Mouse (Mus musculus) c-Kit-positive CD71-positive TER-119-positive erythroid progenitor cells, embryonic 14.5 days (primary cell): ENCODE measurements around the gene Fbxl3.

Source experiments
- DNase-seq: peaks from one replicate; pipeline ENCODE4 v3.0.0-alpha.2; 2013; ENCODE audit warnings: low spot score

Gene Fbxl3

DNA sequence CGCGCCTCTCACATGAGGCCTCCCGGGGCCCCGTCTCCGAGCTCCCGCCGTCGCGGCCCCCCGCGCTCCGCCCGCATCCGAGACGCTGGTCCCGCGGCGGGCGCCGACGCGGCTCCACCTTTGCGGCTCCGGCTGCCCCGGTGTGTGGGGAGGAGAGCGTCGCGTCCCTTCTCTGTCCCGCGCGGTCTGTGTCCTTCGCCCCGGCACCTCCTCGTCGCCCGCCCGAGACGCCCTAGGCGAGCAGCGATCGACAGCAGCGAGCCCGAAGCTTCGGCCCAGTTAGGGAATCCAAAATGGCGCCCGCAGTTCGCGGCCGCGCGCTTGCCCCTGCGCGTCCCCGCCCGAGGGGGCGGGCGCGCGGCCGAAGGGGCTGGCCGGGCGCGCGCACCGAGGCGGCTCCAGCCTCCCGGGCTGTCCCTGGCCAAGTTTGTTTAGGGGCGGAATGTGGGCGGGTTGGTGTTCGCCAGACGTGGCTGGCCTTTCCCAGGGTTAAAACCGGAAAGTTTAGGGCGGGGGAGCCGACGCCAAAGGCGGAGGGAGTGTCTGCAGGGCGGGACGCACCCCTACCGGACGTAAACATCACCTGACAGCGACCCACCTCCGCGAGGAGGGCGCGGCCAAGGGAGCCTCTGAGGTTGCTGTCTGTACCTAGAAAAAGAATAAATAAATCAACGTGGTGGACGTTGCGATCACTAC, at the start of gene Fbxl3:
Gene Fbxl3 (minus strand): TSS at position 329 of the 696 bp plus-strand sequence.
- DNase-seq = peak; percentile 76

DNA sequence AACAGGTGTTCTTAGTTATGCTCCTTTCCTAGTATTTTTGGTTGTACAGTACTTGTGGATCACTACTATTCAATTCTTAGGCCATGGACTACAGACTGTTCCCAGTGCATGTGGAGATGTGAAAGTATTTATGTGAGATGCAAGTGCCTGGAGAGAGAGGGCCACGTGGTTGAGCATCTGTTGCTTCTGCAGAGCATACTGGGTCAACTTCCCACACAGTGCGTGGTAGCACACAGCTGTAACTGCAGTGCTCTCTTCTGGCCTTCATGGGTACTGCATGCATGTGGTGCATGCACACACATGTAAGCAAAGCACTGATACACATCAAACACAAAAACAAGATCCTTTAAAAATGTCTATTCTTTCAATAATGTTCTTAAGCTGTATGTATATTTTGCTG, 32.6 kb upstream of the Fbxl3 start:
- DNase-seq = peak; percentile 45

GRCm38 (mm10) chr14:103125756-103126155, 26.4 kb upstream of the Fbxl3 start:
- no peak for DNase-seq

DNA sequence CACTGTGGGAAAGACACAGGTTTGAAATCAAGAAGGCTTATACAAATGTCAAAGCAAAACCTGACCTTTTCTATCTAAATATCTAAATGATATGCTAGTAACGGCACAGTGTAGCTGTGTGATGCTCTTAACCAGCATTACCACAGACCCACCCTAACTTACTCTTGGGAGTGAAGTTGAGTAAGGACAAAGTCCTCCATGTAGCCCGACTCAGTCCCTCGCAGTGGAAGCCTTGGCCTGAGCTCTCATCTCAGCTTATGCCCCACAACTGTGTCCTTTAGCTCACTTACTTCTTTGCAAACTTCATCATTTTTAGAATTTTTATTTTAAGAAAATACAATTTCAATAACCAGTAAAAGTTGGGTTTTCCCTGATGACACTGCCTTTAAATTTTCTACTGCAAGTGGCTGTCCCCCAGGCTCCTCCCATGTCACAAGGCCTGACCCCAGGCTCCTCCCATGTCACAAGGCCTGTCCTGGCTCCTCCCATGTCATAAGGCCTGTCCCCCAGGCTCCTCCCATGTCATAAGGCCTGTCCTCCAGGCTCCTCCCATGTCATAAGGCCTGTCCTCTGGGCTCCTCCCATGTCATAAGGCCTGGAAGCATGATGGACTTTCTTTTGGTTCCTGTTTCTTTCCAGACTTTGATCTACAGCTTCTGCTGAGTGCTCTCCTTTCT, 15.8 kb upstream of the Fbxl3 start:
- DNase-seq = peak; percentile 23

GRCm38 (mm10) chr14:103112606-103113363, 13.4 kb upstream of the Fbxl3 start:
- no peak for DNase-seq

GRCm38 (mm10) chr14:103109971-103110370, 10.6 kb upstream of the Fbxl3 start:
- DNase-seq = no peak

GRCm38 (mm10) chr14:103106301-103106700, 6.9 kb upstream of the Fbxl3 start:
- DNase-seq = no peak

DNA sequence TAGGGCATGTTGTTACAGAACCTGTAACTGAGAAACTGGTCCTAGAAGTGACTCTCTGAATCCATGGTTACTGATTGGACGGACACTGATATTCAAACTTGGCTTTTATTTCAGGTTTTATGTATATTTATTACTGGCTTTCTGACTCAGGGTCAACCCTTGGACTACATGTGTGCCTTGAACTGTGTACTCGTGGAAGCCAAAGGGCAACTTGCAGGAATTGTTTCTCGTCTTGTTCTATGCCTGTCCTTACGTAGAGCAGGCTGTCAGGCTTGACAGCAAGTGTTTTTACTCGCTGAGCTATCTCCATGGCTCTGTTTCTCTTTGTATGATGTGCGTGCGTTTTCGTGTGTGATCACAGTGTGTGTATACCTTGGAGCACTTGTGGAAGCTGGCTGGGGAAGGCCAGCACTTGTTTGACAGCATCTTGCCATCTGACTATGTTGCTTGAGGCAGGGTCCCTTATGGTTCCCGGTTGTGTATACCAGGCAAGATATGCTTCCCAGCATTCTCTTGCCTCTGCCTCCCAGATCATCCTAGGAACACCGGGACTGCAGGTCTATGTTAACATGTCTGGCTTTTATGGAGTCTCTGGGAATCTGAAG, 3.5 kb upstream of the Fbxl3 start:
- no peak for DNase-seq

- no peak for DNase-seq
Measured at GRCm38 (mm10) chr14:103102246-103102645, 2.9 kb upstream of the Fbxl3 start.

- no peak for DNase-seq
Measured at GRCm38 (mm10) chr14:103101171-103101570, 1.8 kb upstream of the Fbxl3 start.

GRCm38 (mm10) chr14:103100296-103100695, 930 bp upstream of the Fbxl3 start:
- no peak for DNase-seq

DNA sequence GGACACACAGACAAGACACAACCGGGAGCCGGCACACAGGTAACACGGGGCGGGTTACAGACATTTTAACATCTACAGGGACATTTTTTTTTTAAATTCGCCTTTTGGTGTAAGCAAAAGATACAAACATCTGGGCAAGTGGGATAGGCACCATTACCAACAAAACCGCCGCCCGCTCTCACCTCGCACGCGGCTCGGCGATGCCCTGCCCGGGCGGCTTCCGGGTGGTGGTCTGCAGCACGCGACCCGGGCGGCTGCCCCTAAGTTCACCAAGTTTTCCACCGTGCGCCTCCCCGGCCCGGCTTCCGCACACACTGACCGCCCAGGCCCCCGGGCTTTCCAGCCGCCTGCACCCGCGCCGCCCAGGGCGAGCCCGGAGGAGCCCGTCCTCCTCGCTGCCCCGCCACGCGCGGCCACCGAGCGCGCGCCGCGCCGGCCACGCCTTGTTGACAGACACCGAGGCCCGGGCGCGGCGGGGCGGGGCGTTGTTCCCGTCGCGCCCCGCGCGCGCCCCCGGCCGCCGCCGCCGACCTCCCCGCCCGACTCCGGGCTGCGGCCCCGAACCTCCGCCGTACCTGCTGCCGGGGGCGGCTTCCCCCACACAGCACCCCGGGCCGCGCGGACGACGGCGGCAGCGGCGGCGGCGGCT, 655 bp downstream of the Fbxl3 start:
- peak; percentile 76 for DNase-seq

- no peak for DNase-seq
Measured at GRCm38 (mm10) chr14:103098213-103098586, 1.2 kb downstream of the Fbxl3 start.

DNA sequence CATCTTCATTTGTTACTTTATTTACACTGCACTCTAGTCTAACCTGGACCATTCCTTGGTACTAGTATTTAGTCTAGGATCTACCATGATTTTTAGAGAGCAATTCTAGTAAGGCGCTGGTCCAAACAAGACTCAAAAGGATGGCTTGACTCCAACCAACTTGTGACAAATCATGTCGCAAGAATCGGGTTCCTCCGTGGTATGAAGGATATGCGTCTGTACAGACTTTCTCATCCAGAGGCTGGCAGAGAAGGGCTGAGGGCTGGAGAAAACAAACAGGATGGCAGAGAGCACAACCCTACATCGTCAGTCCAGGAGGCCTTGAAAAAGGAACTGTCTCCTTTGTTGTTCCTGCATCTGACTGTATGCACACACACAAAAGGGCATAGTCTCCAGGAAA, 2.7 kb downstream of the Fbxl3 start:
- DNase-seq = no peak

GRCm38 (mm10) chr14:103095826-103096225, 3.5 kb downstream of the Fbxl3 start:
- DNase-seq = no peak

- no peak for DNase-seq
Measured at GRCm38 (mm10) chr14:103095036-103095435, 4.3 kb downstream of the Fbxl3 start.

DNA sequence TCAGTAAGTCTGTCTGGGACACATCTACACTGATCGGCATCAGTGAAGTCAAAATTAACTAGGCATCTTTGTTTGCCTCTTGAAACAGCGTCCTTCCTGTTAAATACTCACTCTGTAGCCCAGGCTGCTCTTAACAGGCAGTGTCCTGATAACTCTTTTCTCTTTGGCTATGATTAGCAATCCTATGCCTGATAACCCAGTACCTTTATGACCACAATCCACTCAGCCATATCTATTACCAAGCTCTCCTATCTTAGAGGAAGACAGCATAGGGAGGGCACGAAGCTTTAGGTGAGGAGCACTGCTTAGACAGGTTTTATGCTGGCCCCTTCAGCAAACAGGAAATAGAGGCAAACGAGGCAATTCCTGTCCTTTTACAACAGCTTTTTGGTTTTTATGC, 5.7 kb downstream of the Fbxl3 start:
- DNase-seq = no peak

DNA sequence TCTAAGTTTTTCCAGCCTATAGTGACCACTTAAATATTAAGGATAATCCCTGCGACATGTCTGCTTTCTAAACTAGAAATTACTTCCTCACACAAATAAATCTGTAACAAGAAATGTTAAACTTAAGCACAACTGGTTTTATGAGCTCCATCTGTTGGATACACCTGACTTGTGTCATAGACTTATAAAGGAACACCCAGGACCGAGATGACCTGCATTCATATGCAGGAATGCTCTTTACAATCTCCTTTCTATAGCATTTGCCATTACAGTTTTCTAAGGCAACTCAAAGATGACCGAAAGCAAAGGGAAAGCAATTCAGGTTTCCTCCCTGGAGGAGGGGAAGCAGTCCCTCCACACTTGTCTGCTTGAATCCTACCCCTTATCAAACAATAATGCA, 6.1 kb downstream of the Fbxl3 start:
- DNase-seq = no peak

DNA sequence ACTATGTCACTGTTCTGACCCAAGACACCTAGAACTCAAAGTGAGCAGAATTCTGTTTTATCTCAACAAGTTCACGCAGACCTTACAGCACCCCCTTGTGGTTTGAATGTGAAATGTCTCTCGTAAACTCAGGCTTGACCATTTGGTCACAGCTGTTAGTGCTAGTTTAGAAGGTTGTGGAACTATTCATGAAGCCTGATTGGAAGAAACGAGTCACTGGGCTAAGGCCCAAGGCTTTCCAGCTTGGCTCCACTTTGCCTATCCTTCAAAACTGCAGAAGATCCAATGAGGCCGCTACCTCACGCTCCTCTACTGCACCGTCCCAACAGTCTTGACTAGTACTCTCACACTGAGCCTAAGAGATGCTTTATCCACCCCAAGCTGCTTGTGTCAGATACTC, 10.7 kb downstream of the Fbxl3 start:
- peak; percentile 74 for DNase-seq

GRCm38 (mm10) chr14:103087846-103088245, 11.5 kb downstream of the Fbxl3 start:
- no peak for DNase-seq

DNA sequence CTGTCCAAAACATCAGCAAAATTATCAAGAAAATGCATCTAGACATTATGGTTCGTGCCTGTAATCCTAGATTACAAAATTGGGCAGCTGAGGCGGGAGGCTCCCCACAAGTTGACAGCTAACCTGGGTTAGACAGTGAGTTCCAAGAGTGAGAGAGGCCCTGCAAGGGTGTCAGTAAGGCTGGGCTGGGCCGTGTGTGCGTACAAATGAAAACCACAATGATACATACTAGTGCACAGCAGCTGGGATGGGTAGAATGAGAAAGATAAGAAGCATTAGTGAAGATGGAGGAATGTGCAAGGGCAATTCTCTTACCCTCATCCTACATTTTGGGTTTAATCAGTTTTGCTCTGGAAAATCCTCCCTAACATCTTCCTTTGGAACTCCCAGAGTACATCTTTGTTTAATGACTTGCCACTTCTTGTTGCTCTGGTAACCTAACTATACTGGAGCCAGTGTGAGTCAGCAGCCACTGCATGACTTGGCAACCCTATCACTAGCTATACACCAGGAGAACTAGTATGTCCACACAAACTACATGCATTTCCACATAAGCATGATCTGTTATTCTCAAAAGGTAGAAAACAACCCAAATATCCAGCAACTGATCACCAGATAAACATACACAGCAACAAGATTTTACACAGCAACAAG, 12.6 kb downstream of the Fbxl3 start:
- DNase-seq = peak; percentile 81
